Mouse (Mus musculus): ENCODE data around the gene Mtx2.

The Mtx2 gene

DNA sequence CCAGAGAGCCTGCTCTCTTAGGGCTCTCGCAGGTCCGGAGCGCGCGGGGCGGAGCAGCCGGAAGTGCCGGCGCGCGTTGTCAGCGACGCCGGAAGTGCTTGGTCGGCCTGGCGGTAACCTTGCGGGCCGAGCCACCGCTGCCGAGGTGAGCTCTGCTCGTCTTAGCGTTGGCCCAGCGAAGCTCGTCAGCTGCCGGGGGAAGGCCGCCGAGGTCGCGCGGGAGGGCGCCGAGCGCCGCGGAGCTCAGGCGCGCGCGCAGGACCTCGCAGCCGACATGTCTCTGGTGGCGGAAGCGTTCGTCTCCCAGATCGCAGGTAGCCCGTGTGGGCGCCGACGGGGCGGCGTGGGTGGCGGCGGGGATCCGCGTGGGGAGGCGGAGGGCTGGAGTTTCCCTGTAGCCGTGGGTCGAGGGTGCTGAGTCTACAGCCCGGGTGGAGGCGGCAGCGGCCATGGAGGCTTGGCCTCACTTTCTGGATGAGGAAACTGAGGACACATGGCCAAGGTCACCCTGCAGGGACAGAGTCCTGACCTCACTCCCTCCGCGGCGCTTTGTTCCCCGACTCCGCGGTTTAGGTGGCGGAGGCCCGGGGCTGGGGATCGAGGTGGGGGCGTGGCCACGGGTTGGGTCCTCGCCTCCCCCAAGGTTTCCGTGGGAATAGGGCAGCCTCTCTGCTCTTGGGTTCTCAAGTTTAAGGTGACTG lies at the start of gene Mtx2:
Gene Mtx2 (plus strand): TSS at position 74 of the 701 bp plus-strand sequence.
- DNase-seq, result peak; percentile 85

DNA sequence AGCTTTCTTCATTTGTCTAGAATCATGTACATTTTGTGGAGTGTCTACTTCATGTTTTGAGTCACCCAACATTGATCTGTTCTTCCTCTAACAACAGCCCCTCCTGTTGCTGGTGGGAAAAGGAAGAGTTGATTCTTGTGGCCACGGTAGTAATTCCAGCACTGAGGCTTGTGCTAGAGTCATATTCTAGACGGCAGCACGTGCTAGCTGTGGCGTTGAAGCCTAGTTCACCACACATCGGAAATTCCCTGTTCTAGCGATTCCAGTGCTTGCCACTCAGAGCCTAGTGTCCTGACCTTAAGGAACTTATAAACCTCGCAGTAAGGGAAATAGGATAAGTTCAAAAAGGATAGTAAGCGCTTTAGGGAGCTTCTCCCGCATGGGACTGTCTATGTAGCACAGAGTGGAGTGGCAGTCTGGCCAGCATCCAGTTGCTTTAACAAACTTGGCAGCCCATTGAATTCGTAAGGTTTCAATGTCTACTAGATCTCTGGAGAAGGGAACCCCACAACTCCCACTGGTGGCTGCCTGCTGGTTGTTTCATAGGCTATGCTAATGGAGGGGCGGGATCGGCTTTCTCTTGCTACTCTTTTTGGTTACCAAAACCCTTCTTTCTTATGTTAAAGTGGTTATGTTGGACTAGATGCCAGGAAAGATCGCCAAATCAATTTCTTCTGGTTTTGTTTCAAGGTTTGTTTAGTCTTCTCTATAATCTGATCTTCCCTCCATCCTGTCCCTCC lies 47.9 kb upstream of the Mtx2 start:
- DNase-seq, result no peak

DNA sequence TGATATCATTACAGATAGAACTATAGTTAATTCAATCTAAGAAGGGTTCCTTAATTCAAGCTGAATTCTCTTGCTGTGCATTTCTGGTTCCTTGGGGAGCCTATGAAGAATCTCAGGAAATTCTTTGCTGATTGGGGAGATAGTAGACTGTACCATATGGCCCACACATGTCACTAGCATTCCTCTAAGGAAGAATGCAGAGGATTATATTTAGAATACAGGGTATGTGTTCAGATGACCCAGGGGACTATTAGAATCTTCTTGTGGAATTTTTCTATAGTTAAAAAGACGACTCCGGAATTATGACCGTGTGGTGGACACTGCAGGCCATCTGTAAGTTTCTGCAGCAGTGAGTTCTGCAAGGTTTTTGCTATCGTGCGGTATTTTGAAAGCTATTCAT lies 44.2 kb upstream of the Mtx2 start:
- no peak for DNase-seq

DNA sequence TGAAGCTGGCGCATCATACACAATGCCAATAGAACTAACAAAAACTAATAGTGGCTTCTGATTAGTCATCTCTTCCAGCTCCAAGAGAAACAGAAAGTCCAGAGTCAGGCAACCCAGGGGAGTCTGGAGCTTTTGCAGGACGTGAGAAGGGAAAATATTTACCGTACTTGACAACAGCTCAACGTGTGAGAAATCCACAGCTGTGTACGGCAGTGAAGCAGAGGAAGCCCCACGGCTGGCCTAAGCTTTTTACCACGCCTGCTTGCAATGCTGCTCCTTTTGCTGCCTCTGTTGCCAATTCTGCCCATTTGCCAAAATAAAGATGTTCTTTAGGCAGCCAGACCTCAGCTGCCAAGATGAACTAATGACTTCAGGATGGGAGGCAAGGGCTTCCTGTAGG lies 30.1 kb upstream of the Mtx2 start:
- no peak for DNase-seq

DNA sequence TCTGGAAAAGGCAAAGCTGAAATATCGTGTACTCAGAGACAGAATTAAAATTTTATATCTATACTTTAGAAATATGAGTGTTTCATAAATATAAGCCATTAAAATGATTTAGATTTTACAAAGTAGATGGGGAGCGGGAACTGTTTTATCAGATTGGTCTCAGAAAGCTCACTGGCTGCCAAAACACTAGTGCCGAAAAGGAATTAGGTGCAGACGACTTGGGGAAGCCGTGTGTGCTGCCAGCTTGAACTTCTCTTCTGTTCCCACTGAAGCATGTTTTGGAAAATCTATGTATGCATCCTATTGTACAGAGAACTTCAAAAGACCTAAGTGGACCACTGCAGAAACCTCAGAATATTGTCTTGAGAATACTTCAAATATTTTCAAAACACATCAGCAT lies 17.2 kb upstream of the Mtx2 start:
- no peak for DNase-seq

DNA sequence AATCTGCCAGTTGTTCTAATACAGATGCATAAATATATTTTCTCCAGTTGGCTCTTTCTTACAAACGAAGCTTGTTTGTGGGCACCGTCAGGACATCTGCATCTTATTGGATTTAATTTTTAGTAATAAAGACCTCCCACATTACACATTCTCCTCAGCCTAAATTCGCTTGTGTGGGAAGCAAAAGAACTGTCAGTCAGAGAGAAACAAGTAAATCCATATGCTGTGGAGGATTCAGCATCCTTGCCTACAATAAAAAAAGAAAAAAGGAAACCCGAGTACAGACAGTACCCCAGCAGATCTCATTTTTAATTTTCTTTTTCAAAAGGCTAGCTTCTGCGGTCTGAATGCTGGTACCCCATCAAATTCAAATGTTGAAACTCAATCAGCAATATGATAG lies 2.9 kb upstream of the Mtx2 start:
- DNase-seq, result peak; percentile 11

DNA sequence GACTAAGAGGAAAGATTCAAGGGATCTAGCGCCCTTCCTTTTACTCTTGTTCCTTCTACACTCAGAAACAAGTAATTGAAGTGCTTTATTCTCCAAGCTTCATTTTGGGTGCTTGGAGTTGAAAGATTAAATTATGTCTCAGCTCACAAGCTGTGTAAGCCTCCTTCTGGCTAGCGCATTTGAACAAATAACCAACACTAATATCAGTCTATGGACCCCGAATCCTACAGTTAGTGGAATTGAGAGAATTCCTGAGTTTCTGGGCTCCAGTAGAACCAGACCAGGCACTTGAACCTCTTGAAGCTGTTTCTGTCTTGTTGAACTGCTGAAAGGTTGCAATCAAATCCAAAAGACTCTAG lies 253 bp upstream of the Mtx2 start:
- no peak for DNase-seq

DNA sequence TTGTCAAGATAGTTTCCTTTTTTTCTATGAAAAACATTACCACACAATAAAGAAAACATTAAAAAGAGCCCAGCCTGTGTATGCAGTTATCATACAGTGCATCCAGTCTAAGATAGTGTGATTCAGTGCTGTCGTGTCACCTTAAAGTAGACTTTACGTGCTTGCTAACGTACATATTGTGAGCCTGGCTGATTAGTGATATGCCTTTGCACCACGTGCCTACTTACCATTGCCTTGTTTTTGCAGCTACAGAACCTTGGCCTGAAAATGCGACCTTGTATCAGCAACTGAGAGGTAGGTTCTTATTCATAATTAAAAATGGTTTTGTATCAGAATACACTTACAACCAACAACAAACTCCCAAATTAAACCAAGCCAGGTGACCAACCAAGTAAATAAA lies 21.4 kb downstream of the Mtx2 start:
- no peak for DNase-seq

DNA sequence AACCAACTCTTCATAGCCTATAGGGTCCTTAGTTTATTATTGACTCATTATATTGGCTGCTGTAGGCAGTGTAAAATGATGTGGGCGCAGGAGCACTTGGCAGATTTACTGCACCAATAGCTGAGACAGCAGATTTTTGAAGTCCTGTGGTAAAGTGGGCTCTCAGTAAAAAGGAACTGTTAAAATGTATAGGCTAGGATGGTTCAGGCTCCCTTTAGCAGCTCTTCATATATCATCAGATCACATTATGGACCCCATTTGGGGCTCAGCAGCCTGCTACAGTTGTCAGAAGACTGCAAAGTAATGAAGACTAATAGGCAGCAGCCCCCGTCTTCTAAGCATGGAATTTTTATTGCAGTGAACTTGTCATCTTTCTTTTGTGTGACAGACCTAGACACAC lies 21.9 kb downstream of the Mtx2 start:
- DNase-seq, result no peak

DNA sequence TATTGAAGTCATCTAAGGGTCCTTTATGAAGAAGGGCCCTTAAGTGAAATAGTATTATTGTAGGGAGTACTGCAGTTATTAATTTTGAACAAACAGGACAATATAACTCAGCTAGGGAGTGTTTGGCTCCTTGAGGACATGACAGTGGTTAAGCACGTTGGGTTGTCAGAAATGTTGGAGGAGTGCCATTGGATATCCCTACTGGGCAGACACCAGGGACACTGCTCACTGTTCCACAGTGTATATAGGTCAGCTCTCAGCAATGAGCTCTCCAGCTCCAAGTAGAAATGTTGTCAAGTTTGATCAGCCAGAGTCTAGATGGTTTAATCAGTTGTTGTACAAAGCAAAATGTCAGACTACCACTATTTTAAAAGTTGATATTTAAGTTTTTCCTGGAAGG lies 24.4 kb downstream of the Mtx2 start:
- no peak for DNase-seq

DNA sequence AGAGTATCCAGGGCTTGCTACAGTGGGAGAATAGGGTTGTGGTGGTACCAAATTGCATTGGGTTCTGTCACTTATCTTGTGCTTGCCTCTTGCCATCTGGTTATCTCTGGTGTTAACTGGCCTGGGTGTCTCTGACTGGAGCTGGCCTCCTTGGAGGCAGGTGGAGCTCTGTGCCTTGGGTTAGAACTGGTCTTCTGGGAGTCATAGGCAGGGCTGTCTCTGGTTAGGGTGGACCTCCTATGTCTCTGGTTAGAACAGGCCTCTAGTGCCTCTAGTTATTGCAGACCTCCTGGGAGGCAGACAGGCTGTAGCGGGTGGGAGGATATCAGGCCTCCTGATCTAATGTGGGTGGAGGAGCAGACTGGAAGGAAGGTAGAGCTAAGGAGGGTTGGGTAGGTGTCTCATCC lies 36.5 kb downstream of the Mtx2 start:
- no peak for DNase-seq

DNA sequence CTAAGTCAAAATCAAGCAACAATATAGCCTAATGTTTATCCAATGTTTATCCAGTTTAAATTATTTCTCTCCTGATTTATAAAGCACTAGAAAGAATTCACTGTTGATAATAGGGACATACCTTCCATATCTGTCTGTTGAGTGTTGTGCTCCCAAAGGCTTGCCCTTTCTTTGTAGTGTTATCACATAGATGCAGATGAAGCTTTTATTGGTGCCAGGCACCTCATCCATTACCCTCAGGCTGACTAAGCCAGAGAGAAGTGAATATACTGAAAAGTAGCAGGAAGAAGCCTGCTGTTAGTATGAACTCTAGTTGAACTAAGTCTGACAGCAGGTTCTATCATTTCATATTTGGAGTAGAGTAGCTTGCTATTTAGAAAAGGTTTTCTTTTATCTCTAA lies 39.8 kb downstream of the Mtx2 start:
- no peak for DNase-seq

DNA sequence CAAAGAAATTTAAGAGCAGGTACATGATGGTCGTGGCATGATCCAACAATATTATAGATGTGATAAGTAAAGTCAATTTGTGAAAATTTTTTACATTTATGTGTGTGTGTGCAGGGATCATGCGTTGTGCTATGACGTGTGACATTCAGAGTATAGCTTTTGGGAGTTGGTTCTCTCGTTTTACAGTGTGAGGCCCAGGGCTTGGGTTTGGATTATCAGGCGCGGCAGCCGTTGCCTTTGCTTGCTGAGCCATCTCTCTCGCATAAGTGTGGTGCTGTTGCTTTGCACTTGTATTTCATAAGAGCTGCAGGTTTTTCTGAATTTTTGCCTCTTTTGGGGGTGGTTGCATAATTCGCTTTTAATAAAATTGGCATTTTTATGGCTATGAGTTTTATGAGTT lies 48.4 kb downstream of the Mtx2 start:
- DNase-seq, result no peak

DNA sequence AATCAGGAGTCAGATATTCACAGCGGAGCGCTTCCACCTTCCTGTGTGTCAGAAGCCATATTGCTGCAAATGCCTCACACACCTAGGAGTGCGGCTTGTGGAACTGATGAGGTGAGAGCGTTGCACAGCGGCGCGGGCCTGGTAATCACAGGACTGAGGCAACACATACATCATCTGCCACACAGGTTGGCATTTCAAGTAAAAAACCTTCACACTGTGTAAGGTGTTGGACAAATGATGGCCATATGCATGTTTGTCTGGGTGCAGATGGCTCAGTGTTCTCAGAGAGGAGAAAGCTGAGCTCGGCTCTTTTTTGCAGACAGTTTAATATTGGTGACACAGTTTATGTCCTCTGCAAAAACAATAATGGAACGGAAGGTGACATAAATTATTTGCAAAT lies 58.8 kb downstream of the Mtx2 start:
- no peak for DNase-seq

DNA sequence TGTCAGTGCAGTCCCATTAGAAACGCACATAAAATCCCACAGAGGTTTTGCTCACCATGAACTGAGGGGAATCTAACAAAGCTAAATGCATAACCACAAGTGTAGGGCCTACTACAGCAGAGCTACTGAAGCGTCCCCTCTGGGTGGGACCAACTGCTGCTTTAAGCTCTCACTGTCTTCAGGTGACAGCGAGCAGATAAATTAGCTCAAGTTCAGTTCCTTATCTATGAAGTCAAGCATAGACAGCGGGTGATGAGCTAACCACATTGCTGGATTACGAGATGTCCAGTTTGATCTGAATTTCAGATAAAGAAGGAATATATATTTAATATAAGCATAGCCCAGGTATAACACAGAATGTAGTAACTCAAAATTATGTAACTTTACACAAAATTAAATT lies 66.3 kb downstream of the Mtx2 start:
- DNase-seq, result no peak

DNA sequence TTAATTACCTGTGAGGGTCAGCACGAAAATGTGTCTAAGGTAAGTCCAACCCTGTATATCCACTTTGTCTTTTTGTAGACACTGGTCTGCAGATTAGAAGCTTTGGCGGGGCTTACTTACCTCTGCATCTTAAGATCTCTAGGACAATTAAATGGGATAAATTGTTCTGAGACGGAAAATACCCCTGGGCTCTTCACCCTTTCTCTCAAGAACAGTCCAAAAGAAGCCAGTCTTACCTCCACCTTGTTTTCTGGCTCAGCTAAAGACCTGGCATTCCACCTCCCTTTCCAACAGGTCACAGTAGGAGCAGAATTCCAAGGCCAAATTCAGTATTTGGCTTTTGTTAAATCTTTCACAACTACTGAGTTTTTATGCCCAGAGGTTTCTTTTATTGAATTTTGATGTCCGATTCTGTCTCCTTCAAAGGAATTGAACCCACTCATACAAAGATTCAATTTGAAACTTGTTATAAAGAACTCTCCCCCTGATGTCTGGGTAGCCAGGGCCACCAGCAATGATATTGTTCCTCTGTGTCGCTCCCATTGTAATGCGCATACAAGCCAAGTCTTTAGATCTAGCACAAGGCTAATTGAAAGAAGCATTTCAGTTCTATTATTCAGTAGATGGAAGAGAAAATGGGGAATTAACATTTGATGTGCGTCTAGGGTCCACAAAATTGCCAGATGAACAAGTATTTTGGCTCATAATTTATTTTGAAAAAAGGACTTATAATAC lies 67.4 kb downstream of the Mtx2 start:
- DNase-seq, result no peak

DNA sequence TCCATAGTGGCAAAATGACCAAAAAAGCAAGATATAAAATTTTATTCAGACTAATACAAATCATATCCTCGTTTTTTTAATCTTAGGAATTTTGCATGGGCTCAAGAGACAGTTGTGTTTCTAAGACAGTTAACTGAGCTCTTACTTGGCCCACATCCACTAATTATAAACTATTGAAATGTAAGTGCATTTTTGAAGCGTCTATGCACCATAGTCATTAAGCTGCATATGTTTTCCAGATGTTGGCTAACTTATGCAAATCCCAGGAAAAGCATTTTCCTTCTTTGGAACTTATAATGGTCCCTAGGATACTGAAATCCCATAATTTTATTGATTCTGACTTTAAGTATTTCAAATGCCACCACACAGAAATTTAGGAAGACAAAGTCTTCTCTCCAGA lies 68.5 kb downstream of the Mtx2 start:
- no peak for DNase-seq

DNA sequence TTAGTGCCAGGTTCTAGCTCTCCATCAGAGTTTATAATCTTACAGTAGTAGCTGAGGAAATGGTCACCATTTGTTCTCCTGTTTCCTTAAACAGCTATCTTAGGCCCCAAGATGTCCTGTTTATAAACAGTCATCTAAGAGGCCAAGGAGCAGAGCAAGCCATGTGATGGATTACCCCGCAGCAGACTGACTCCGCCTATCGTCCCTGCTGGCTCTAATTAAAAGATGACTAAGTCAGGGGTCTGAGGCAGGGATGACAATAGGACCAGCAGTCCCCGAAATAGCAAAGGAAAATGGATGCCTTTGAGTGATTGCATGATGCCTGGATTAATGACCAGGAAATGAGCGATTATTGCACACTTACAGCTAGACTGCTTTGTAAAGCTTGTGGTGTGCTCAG lies 74.4 kb downstream of the Mtx2 start:
- no peak for DNase-seq

DNA sequence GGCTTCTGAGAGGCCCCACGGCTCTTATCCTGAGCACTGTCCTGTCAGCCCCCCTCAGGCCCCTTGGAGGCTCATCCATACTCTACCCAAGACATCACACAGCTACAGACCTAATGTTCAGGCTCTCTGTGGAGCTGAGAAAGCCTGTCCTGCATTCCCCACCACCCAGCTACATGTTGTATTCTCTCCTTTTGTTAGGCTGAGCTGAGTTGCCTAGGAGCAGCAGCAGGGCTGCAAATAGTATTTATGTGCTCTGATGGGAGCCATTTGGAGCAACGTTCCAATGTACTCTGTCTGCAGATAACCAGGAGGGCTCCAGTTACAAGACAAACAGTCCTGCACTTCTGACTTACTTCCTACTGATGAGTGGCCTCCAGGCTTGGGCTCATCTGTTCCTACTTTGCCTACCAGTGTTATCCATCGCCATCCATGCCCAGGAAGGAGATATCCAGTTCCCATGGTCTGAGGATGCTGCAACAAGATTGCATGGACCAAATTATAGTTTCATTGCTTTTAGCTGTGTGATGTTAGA lies 76.2 kb downstream of the Mtx2 start:
- no peak for DNase-seq

DNA sequence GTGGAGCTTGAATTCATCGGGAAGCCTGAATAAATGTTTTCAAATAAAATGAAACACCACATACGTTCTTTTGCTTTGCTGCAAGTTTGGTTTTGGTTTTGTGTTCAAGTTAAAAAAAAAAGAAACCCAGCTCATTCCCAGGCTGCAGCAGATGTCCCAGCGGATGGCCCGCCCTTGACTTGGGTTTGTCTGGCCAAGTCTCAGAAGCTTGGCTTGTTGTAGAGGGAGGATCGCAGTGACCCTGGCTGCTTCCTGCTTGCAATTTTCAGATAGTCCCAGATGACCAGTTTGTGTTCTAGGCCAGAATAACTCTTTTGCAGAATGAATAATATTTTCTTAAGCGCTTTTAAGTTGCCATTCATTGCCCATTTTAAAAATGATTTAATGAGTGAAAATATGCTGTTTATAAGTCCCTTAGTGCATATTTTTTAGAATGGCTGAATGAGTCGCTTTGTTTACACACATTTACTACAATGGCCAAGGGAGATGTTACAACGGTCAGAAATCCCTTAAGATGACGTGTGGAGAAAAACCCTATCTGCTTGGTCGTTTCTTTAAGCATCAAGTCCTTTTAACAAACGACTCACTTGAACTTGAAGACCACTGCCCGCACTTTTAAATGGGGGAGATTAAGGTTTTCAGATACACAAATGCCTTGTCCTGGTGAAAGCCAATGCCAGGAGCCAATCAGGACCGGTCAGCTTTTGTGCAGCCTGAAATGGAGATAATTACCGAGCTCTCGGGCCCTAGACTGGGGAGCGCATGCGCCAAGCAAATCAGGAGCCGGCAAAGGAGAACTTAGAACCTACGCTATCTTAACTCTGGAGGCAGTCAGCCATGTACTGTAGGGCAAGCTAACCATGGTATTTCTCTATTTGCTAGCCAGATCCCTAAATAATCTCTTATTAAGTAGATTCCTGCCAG lies 82.0 kb downstream of the Mtx2 start:
- DNase-seq, result no peak

DNA sequence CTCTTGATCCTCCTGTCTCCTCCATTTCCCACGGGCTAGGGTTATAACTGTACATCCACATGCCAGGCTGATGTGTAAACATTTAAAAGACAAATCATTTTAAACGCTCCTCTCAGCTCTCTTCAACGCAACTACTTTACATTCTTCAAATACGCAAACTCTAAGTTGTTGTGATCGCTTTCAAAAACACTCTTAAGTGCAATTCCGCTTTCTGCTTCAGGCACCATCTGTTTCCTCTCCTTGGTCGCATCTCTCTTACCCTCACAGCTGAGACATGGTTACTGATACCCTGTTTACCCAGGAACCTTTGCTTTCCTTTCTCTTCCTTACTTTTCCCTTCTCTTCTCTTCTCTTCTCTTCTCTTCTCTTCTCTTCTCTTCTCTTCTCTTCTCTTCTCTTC lies 86.4 kb downstream of the Mtx2 start:
- no peak for DNase-seq

DNA sequence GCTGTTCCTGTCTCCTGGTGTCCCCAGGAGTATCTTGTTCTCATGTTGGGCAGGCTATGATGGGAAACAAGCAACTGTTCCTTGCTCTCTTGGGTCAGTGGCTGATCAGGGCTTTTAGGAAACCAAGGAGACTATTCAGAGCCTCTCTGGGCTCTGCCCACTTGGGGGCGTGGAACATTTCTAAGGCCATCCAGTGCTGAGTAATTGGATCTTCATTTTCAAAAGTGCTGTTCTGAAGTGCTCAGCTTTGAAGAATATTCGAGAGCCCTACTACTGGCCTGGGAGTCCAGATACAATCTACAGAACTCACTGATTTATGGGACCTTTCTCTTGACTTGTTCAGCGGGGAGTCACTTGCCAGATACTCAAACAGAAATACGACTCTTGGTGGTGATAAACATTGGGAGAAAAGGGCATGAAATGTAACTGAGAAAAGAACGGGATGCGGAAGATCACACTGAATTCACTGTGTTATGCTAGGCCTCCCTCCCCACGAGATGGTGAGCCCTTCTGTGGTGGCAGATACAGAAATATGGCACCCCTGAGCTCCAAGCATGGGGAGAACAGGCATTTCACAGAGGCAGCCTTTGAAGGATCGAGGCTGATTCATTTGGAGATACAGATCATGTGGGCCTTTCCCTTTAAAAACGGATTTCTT lies 92.4 kb downstream of the Mtx2 start:
- DNase-seq, result no peak

Measured in right cerebral cortex, adult 18-20 months (tissue).